Mouse (Mus musculus) thymus, adult 2 months (tissue): Measurements from ENCODE around the gene Pkd1l3. TPM values are rescaled to one million over a fixed set of nuclear protein-coding genes. Genes with fewer than 3 reads are reported as not detected.

Source experiments
- DNase-seq: peaks from one replicate; pipeline ENCODE4 v3.0.0; 2021
- H3K27ac ChIP-seq: fragments of 200-500 bp; 2 replicates; pipeline ENCODE4 v1.5.1; 2012; ENCODE audit warnings: low read length, control low read depth; ENCODE audit not compliant: control insufficient read depth, insufficient read depth
- H3K27me3 ChIP-seq: fragments of 200-500 bp; 2 replicates; pipeline ENCODE4 v1.6.1; 2012; ENCODE audit warnings: mild to moderate bottlenecking, low read length, moderate library complexity, mixed read lengths; ENCODE audit not compliant: control insufficient read depth, insufficient read depth
- H3K36me3 ChIP-seq: fragments of 200-500 bp; 2 replicates; pipeline ENCODE4 v1.6.1; 2012; ENCODE audit warnings: mild to moderate bottlenecking, low read length, moderate library complexity; ENCODE audit not compliant: control insufficient read depth, insufficient read depth
- H3K4me1 ChIP-seq: fragments of 200-500 bp; replicated peaks from 2 replicates; pipeline ENCODE4 v1.6.1; 2012; ENCODE audit warnings: low read length; ENCODE audit not compliant: control insufficient read depth, insufficient read depth
- H3K4me3 ChIP-seq: fragments of 200-500 bp; 2 replicates; pipeline ENCODE4 v1.5.1; 2012; ENCODE audit warnings: mild to moderate bottlenecking, low read length, control low read depth, moderate library complexity; ENCODE audit not compliant: control insufficient read depth, insufficient read depth
- CTCF ChIP-seq: fragments of 200-500 bp; IDR thresholded peaks from 2 replicates; pipeline ENCODE4 v1.5.1; 2012; ENCODE audit warnings: mild to moderate bottlenecking, control low read depth, low read length, moderate library complexity, borderline replicate concordance; ENCODE audit not compliant: control insufficient read depth, poor library complexity, insufficient read depth; ENCODE audit errors: extremely low read depth
- POLR2A ChIP-seq: fragments of 200-500 bp; IDR thresholded peaks from 2 replicates; pipeline ENCODE4 v1.6.1; 2012; ENCODE audit warnings: mild to moderate bottlenecking, low read length, control low read depth, moderate library complexity; ENCODE audit not compliant: control insufficient read depth, poor library complexity, insufficient read depth; ENCODE audit errors: extremely low read depth
- WGBS: fragments of 180-500 bp; shearing (Covaris S2); methylation state at CpG from one replicate; pipeline ENCODE4 v1.1.7; 2018; 5-methylcytosine and 5-hydroxymethylcytosine counted together
- polyA plus RNA-seq: library from polyadenylated mRNA; depleted of rRNA; stranded (reverse); fragments of >200 nt; gene quantifications from 2 replicates; pipeline ENCODE4 v1.2.3, GENCODE M21; 2012

Pkd1l3 gene
- polyA plus RNA-seq, 1 experiment: 0.34 TPM

GRCm38 (mm10) chr8:109675896-109676643 is 61.8 kb downstream of the Pkd1l3 start:
- peaks cover 97% of the 10 kb centered on the region for H3K36me3 ChIP-seq
- WGBS: 96% methylated on average over 9 of the region's 9 CpGs
- no peaks in the 10 kb centered on the region for H3K27me3 ChIP-seq
- TF ChIP-seq CTCF (no peak), POLR2A (no peak)
- no peak for DNase-seq
- no peak overlapping the region for H3K27ac ChIP-seq
- no peaks in the 10 kb centered on the region for H3K4me1 ChIP-seq
- H3K4me3 ChIP-seq: no peak overlapping the region

GRCm38 (mm10) chr8:109681535-109681934 is 67.2 kb downstream of the Pkd1l3 start:
- H3K27ac ChIP-seq: no peak overlapping the region
- H3K4me3 ChIP-seq: no peak overlapping the region
- WGBS: 88% methylated on average over 3 of the region's 3 CpGs
- no peaks in the 10 kb centered on the region for H3K4me1 ChIP-seq
- H3K27me3 ChIP-seq: no peaks in the 10 kb centered on the region
- TF ChIP-seq POLR2A (no peak), CTCF (no peak)
- peaks cover 66% of the 10 kb centered on the region for H3K36me3 ChIP-seq
- DNase-seq: no peak

- WGBS: 95% methylated on average over 5 of the region's 5 CpGs
- H3K36me3 ChIP-seq: peaks cover 60% of the 10 kb centered on the region
- no peaks in the 10 kb centered on the region for H3K27me3 ChIP-seq
- TF ChIP-seq CTCF: no peak
- TF ChIP-seq POLR2A: no peak
- no peaks in the 10 kb centered on the region for H3K4me1 ChIP-seq
- no peak overlapping the region for H3K4me3 ChIP-seq
- no peak for DNase-seq
- no peak overlapping the region for H3K27ac ChIP-seq
Observed at GRCm38 (mm10) chr8:109682120-109682519, 67.8 kb downstream of the Pkd1l3 start.

- no peak for DNase-seq
Observed at GRCm38 (mm10) chr8:109687248-109687647, 72.9 kb downstream of the Pkd1l3 start.

GRCm38 (mm10) chr8:109691769-109692168 is 77.5 kb downstream of the Pkd1l3 start:
- Histone ChIP-seq H3K4me3 (no peak overlapping the region), H3K27ac (no peak overlapping the region), H3K27me3 (no peaks in the 10 kb centered on the region), H3K4me1 (peaks cover 10% of the 10 kb centered on the region), H3K36me3 (no peaks in the 10 kb centered on the region)
- WGBS: 45% methylated on average over 5 of the region's 5 CpGs
- TF ChIP-seq POLR2A (no peak), CTCF (no peak)
- peak; percentile 18 for DNase-seq

More at GRCm38 (mm10) chr8:109687248-109687647, 72.9 kb downstream of the Pkd1l3 start:
- Histone ChIP-seq H3K27me3 (no peaks in the 10 kb centered on the region), H3K4me1 (peaks cover 7% of the 10 kb centered on the region), H3K36me3 (peaks cover 11% of the 10 kb centered on the region), H3K27ac (no peak overlapping the region), H3K4me3 (no peak overlapping the region)
- 89% methylated on average over 5 of the region's 5 CpGs for WGBS
- TF ChIP-seq POLR2A (no peak), CTCF (no peak)

GRCm38 (mm10) chr8:109692443-109693145 is 78.3 kb downstream of the Pkd1l3 start:
- TF ChIP-seq CTCF: no peak
- no peak for TF ChIP-seq POLR2A
- WGBS: under 1% methylated on average over 38 of the region's 38 CpGs
- DNase-seq: no peak
- Histone ChIP-seq H3K4me3 (peak overlapping the region; percentile 93), H3K27me3 (no peaks in the 10 kb centered on the region), H3K27ac (0 out of 2 replicates have a peak overlapping the region, but pooled peaks have one; percentile 21), H3K36me3 (no peaks in the 10 kb centered on the region), H3K4me1 (peaks cover 10% of the 10 kb centered on the region)
